Mouse (Mus musculus) stomach, embryonic 14.5 days (tissue): ENCODE data around the gene Pde4d. TPM values are rescaled to one million over a fixed set of nuclear protein-coding genes. Genes with fewer than 3 reads are reported as not detected.

ENCODE experiments used
- ATAC-seq: fragments of 200-750 bp; cut with Nextera tagmentation; 2 replicates; pipeline ENCODE4 v1.8.0; 2017; ENCODE audit warnings: low read depth, moderate TSS enrichment; ENCODE audit not compliant: insufficient number of reproducible peaks, insufficient read depth, low FRiP score
- H3K27ac ChIP-seq: fragments of 300-500 bp; sonication (generic); 2 replicates; pipeline ENCODE4 v1.5.1; 2014; ENCODE audit warnings: mild to moderate bottlenecking, low read length, moderate library complexity, mixed read lengths
- H3K27me3 ChIP-seq: fragments of 300-500 bp; sonication (generic); 2 replicates; pipeline ENCODE4 v1.6.1; 2014; ENCODE audit warnings: low read length, control low read depth, mixed read lengths; ENCODE audit not compliant: control insufficient read depth, insufficient read depth
- H3K36me3 ChIP-seq: fragments of 300-500 bp; sonication (generic); 2 replicates; pipeline ENCODE4 v1.6.1; 2014; ENCODE audit warnings: mild to moderate bottlenecking, control low read depth, low read length, moderate library complexity, mixed read lengths; ENCODE audit not compliant: control insufficient read depth, insufficient read depth
- H3K4me1 ChIP-seq: fragments of 300-500 bp; sonication (generic); 2 replicates; pipeline ENCODE4 v1.6.1; 2014; ENCODE audit warnings: low read length, control low read depth, mixed read lengths; ENCODE audit not compliant: control insufficient read depth, insufficient read depth
- H3K4me2 ChIP-seq: fragments of 300-500 bp; sonication (generic); replicated peaks from 2 replicates; pipeline ENCODE4 v1.6.1; 2014; ENCODE audit warnings: low read depth, low read length, control low read depth
- H3K4me3 ChIP-seq: fragments of 300-500 bp; sonication (generic); 2 replicates; pipeline ENCODE4 v1.5.1; 2014; ENCODE audit warnings: low read depth, low read length, control low read depth
- H3K9ac ChIP-seq: fragments of 300-500 bp; sonication (generic); replicated peaks from 2 replicates; pipeline ENCODE4 v1.6.1; 2014; ENCODE audit warnings: low read depth, mild to moderate bottlenecking, control low read depth, low read length, moderate library complexity, mixed read lengths
- H3K9me3 ChIP-seq: fragments of 300-500 bp; sonication (generic); 2 replicates; pipeline ENCODE4 v1.6.1; 2016; ENCODE audit warnings: low read depth, low read length, control low read depth; ENCODE audit not compliant: control insufficient read depth
- WGBS: fragments of 180-500 bp; shearing (Covaris S2); extraction: QIAGEN DNeasy Blood & Tissue Kit; methylation state at CpG from one replicate; pipeline ENCODE4 v1.1.7; 2014; 5-methylcytosine and 5-hydroxymethylcytosine counted together
- polyA plus RNA-seq: library from polyadenylated mRNA; unstranded; fragments of >200 nt; fragmentation: Nextera tagmentation; extraction: Ambion mirVana; gene quantifications from 2 replicates; pipeline ENCODE4 v1.2.1, GENCODE M21; 2014

Pde4d gene
- polyA plus RNA-seq, 1 experiment from 2014 or later: 29.3 TPM

DNA sequence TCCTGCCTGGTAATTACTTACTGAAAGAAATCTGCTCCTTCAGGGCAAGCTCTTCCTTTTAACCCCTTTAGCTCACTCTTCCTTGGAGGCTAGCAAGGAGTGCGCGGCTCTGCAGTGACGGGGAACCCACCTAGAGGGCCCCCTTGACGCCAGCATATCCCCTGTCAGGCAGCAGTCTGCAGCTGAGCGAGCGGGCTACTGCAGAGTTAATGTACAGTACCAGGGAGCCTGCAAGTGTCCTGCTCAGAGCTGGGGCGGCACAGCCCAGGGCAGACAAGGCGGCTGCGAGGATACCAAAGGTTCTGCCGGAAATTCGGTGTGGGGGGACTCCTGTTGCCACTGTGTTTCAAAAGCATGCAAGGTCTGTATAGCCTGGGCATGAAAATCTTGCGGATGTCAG is 991.1 kb downstream of the Pde4d start:
- under 1% methylated on average over 12 of the region's 12 CpGs for WGBS
- Histone ChIP-seq H3K36me3 (no peaks in the 10 kb centered on the region), H3K27me3 (no peaks in the 10 kb centered on the region), H3K27ac (peak overlapping the region; percentile 86), H3K9ac (peak overlapping the region; percentile 38), H3K4me2 (peak overlapping the region; percentile 87), H3K4me3 (peak overlapping the region; percentile 50), H3K9me3 (no peaks in the 10 kb centered on the region), H3K4me1 (peaks cover 4% of the 10 kb centered on the region; the same call in 1 of the 2 replicates)
- peak; percentile 96 for ATAC-seq

DNA sequence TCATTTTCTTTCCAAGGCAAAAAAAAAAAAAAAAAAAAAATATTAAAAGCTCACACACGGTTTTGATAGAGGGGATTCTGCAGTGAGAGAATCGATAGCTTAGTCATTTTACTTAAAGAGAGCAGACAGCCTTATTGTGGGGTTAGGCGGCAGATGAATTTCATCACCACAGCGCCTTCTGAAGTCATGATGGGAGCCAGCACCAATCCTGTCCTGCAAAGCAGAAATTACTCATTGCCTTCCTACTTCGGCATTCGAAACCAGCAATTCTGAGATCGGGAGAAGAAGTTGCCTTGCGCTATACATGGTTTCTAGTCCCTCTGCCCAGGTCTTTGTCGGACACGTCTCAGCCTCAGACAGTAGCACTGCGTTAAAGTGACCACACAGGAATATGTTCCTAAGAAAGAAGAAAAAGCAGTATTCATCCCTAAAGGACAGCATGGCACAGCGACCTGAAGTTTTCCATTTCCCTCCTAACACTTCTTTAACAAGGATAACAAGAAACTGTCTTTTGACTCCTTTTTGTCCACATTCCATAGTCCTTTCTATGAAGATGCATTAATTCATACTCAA is 991.7 kb downstream of the Pde4d start:
- no peak for ATAC-seq
- Histone ChIP-seq H3K4me2 (peak overlapping the region; percentile 87), H3K27me3 (no peaks in the 10 kb centered on the region), H3K9me3 (no peaks in the 10 kb centered on the region), H3K36me3 (no peaks in the 10 kb centered on the region), H3K27ac (peak overlapping the region; percentile 86), H3K4me3 (peak overlapping the region; percentile 50), H3K9ac (peak overlapping the region; percentile 38), H3K4me1 (peaks cover 4% of the 10 kb centered on the region; the same call in 1 of the 2 replicates)
- WGBS: 14% methylated on average over 12 of the region's 12 CpGs

DNA sequence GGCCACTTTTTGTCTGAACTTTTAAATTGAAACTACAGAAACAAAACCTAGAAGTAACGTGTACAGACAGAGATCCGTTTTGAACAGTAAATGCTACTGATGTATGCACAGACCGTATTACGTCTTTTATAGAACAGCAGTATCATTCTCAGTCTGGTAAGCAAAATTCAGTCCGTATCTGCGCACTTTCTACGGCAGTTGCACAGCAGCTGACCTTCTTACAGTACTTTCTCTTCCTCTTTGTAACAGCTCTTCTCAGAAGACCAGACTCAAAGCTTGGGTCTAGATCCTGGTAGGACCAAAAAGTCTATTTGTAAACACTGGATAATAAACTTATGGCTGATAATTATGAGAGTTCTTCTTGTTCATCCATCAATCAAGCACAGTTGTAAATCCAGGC is 996.4 kb downstream of the Pde4d start:
- no peak overlapping the region for H3K27ac ChIP-seq
- H3K36me3 ChIP-seq: no peaks in the 10 kb centered on the region
- ATAC-seq: no peak
- no peak overlapping the region for H3K4me2 ChIP-seq
- no peaks in the 10 kb centered on the region for H3K27me3 ChIP-seq
- WGBS: 84% methylated on average over 7 of the region's 7 CpGs
- no peaks in the 10 kb centered on the region for H3K4me1 ChIP-seq
- no peak overlapping the region for H3K4me3 ChIP-seq
- peaks cover 2% of the 10 kb centered on the region; the same call in 1 of the 2 replicates for H3K9me3 ChIP-seq
- H3K9ac ChIP-seq: no peak overlapping the region

DNA sequence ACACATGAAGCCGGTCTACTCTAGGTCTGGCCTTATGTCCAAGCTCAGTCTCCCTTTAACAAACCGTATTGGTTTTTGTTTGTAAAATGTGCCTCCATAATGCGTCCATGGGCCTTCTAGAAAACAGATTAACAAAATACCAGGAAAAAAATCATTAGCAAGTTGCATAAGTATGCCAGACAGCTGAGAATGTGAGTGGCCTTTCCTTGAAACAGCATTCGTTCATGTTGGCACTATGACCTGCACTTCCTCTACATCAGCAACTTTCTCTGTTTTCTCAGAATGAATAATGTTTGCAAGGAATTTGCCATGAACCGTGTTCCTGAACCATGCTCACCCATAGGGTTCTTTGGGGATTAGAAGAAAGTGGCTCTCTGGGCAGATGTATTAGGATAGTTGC is 998.4 kb downstream of the Pde4d start:
- Histone ChIP-seq H3K36me3 (no peaks in the 10 kb centered on the region), H3K27ac (no peak overlapping the region), H3K4me1 (no peaks in the 10 kb centered on the region), H3K9me3 (peaks cover 3% of the 10 kb centered on the region; the same call in 1 of the 2 replicates), H3K9ac (no peak overlapping the region), H3K27me3 (no peaks in the 10 kb centered on the region), H3K4me2 (no peak overlapping the region), H3K4me3 (no peak overlapping the region)
- 72% methylated on average over 5 of the region's 5 CpGs for WGBS
- no peak for ATAC-seq

DNA sequence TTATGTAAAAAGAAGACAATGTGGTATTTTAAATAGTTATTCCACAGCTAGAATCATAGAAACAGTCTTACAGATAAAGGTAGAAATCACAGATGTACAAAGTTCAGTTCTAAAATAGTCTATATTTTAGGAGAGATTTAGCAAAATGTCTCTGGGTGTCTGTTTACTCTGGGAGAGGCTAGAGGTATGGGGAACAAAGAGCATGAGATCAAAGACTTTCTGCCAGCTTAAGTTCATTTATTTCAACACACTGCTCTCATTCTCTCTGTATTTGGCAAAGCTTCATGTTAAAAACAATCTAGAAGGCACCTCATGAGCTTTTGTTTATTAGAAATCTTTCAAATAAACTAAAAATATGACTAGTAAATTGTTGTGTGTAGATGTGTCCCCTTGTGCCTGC is 1024.6 kb downstream of the Pde4d start:
- no peak overlapping the region for H3K4me2 ChIP-seq
- no peak for ATAC-seq
- H3K4me1 ChIP-seq: peaks cover 3% of the 10 kb centered on the region; the same call in 1 of the 2 replicates
- no peak overlapping the region for H3K4me3 ChIP-seq
- H3K9me3 ChIP-seq: no peaks in the 10 kb centered on the region
- no peak overlapping the region for H3K9ac ChIP-seq
- no peak overlapping the region for H3K27ac ChIP-seq
- no peaks in the 10 kb centered on the region for H3K36me3 ChIP-seq
- H3K27me3 ChIP-seq: no peaks in the 10 kb centered on the region

DNA sequence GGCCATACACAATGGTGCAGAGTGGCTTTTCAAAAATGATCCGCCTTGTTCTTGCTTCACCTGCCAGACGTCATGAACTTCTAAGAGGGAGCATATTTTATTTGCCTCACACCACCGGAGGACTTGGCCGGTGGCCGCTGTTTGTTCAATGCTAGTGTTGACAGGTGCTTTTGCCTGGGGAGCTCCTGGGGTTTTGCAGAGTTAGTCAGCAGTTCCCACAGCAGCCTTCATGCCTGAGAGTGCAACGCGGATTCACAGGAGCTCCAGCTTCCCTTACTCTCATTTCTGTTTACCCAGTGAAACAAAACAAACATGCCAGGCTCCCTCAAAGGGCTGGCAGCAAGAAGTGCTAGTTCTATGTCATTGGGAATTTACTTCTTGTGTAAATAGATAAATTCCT is 1031.7 kb downstream of the Pde4d start:
- peak; percentile 88 for ATAC-seq
- no peak overlapping the region for H3K27ac ChIP-seq

DNA sequence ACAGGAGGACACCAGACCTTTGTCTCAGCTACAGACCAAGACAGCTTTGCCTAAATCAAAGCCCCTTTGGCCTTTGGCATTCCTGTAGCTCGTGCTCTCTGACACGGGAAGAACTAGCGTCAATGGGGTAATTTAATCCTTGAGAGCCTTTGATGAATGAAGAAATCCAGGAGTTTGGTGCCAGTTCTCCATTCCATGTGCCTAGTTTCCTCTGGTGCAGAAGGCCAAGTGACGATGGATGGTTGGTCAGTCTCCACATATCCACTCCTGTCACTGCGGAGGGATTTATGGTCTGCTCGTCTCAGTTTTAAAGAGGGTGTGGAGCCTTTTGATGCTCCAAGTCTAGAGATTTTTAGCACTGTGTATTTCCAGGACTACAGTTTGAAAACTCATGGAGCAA is 1036.4 kb downstream of the Pde4d start:
- 52% methylated on average over 6 of the region's 6 CpGs for WGBS
- Histone ChIP-seq H3K27me3 (no peaks in the 10 kb centered on the region), H3K4me1 (0 out of 2 replicates have a peak, but pooled peaks cover 3% of the 10 kb centered on the region), H3K9me3 (no peaks in the 10 kb centered on the region), H3K36me3 (no peaks in the 10 kb centered on the region), H3K9ac (no peak overlapping the region), H3K4me3 (no peak overlapping the region), H3K27ac (no peak overlapping the region), H3K4me2 (no peak overlapping the region)
- no peak for ATAC-seq

More for the DNA sequence above, 1031.7 kb downstream of the Pde4d start:
- 43% methylated on average over 7 of the region's 7 CpGs for WGBS
- no peak overlapping the region for H3K4me3 ChIP-seq
- H3K9me3 ChIP-seq: no peaks in the 10 kb centered on the region
- H3K4me1 ChIP-seq: peaks cover 3% of the 10 kb centered on the region; the same call in 1 of the 2 replicates
- H3K4me2 ChIP-seq: no peak overlapping the region
- no peak overlapping the region for H3K9ac ChIP-seq
- H3K36me3 ChIP-seq: no peaks in the 10 kb centered on the region
- H3K27me3 ChIP-seq: no peaks in the 10 kb centered on the region

DNA sequence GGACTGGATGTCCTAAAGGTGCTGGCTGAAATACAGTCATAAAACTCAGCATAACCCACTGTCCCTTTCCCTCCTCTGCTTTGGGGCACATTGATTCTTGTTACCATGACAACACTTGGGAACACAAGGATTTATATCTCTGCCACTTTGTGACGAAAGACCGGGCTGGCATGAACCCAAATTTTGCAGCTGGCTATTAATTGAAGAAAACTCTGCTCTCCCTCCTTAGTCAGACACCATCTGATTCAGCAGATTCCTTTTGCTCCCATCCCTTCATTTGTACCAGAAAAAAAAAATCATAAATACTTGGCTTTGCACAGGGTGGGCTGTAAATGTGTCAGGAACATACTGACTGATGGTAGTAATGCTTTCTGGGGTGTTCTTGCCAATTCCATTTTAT is 1037.6 kb downstream of the Pde4d start:
- Histone ChIP-seq H3K27ac (no peak overlapping the region), H3K36me3 (no peaks in the 10 kb centered on the region), H3K9ac (no peak overlapping the region), H3K4me1 (0 out of 2 replicates have a peak, but pooled peaks cover 3% of the 10 kb centered on the region), H3K4me3 (no peak overlapping the region), H3K4me2 (no peak overlapping the region), H3K9me3 (no peaks in the 10 kb centered on the region), H3K27me3 (no peaks in the 10 kb centered on the region)
- WGBS: 48% methylated on average over 2 of the region's 2 CpGs
- no peak for ATAC-seq

DNA sequence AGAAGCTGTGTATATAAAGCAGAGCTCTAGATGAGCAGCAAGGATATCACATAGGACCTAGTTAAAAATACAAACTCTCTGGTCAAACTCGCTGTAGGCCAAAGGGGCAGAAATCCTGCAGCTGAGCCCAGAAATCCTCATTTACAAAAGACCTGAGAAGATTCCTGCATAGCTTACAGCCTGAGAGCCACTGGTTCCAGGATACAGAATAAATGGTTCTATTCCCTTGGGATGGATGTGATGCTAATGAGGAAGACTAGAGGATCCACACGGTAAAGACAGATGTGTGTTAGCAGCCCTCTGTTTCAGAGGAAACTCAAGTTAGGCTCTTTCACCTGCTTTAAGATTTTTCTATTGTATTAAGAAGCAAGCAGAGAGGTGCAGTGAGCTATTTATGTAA is 1041.1 kb downstream of the Pde4d start:
- 69% methylated on average over 2 of the region's 2 CpGs for WGBS
- no peak overlapping the region for H3K9ac ChIP-seq
- H3K4me1 ChIP-seq: 0 out of 2 replicates have a peak, but pooled peaks cover 3% of the 10 kb centered on the region
- H3K4me2 ChIP-seq: no peak overlapping the region
- no peaks in the 10 kb centered on the region for H3K27me3 ChIP-seq
- no peak overlapping the region for H3K4me3 ChIP-seq
- H3K27ac ChIP-seq: no peak overlapping the region
- H3K9me3 ChIP-seq: no peaks in the 10 kb centered on the region
- no peak for ATAC-seq
- no peaks in the 10 kb centered on the region for H3K36me3 ChIP-seq
